Mouse (Mus musculus) limb, embryonic 13.5 days (tissue): ENCODE measurements at regions not wholly inside any gene's neighbourhood (a gene's known extent, or its start where the extent isn't known, plus 50 kb on each side); places are given as distances from the start of the nearest gene placed in this dataset.
A peak's percentile ranks its signal among the peaks of the same experiment; 100 is the strongest.

Source experiments
- ATAC-seq: fragments of 200-750 bp; cut with Nextera tagmentation; 2 replicates; pipeline ENCODE4 v1.8.0; 2017; ENCODE audit warnings: low read depth, moderate number of reproducible peaks, moderate TSS enrichment; ENCODE audit not compliant: low FRiP score
- H3K27ac ChIP-seq: fragments of 300-500 bp; sonication (generic); 2 replicates; pipeline ENCODE4 v1.5.1; 2015; ENCODE audit warnings: inconsistent platforms, mild to moderate bottlenecking, moderate library complexity
- H3K27me3 ChIP-seq: fragments of 300-500 bp; sonication (generic); 2 replicates; pipeline ENCODE4 v1.6.1; 2015; ENCODE audit warnings: mild to moderate bottlenecking, inconsistent platforms
- H3K36me3 ChIP-seq: fragments of 300-500 bp; sonication (generic); 2 replicates; pipeline ENCODE4 v1.6.1; 2015; ENCODE audit warnings: inconsistent platforms, mild to moderate bottlenecking, moderate library complexity
- H3K4me1 ChIP-seq: fragments of 300-500 bp; sonication (generic); 2 replicates; pipeline ENCODE4 v1.6.1; 2015; ENCODE audit warnings: inconsistent platforms
- H3K4me2 ChIP-seq: fragments of 300-500 bp; sonication (generic); replicated peaks from 2 replicates; pipeline ENCODE4 v1.6.1; 2015; ENCODE audit warnings: inconsistent platforms, mild to moderate bottlenecking, moderate library complexity
- H3K4me3 ChIP-seq: fragments of 300-500 bp; sonication (generic); 2 replicates; pipeline ENCODE4 v1.5.1; 2015; ENCODE audit warnings: moderate library complexity, mild to moderate bottlenecking, inconsistent platforms
- H3K9ac ChIP-seq: fragments of 300-500 bp; sonication (generic); 2 replicates; pipeline ENCODE4 v1.6.1; 2015; ENCODE audit warnings: mild to moderate bottlenecking, inconsistent platforms
- H3K9me3 ChIP-seq: fragments of 300-500 bp; sonication (generic); 2 replicates; pipeline ENCODE4 v1.6.1; 2016; ENCODE audit warnings: inconsistent platforms
- WGBS: fragments of 180-500 bp; shearing (Covaris S2); methylation state at CpG from one replicate; pipeline ENCODE4 v1.1.7; 2015; 5-methylcytosine and 5-hydroxymethylcytosine counted together

DNA sequence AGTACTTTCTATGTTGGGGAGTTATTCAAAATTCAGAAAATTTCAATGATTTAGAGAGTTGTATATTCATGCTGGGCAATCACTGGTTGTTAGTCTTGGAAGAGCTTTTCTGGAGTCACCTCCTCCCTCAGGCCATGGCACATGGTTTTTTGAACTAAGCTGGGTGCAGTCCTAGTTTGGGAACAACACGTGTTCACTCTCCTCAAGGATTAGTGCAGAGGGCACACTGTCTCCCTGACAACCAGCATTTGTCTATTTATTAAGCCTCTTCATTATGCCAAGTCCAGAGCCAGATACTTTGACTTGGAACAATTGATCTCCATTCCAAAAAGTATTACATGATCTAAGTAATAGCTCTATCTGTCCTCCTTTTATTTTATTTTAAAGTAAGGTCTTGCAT is 256.7 kb upstream of the Plxna2 start:
- no peaks in the 10 kb centered on the region for H3K9me3 ChIP-seq

GRCm38 (mm10) chr1:194354332-194355120 is 263.5 kb upstream of the Plxna2 start:
- Histone ChIP-seq H3K4me1 (no peaks in the 10 kb centered on the region), H3K4me3 (no peak overlapping the region), H3K4me2 (no peak overlapping the region), H3K36me3 (no peaks in the 10 kb centered on the region), H3K9me3 (no peaks in the 10 kb centered on the region), H3K27ac (no peak overlapping the region), H3K27me3 (no peaks in the 10 kb centered on the region), H3K9ac (no peak overlapping the region)
- no peak for ATAC-seq
- 41% methylated on average over 1 of the region's 1 CpGs for WGBS

More for the DNA sequence above, 256.7 kb upstream of the Plxna2 start:
- H3K27me3 ChIP-seq, result no peaks in the 10 kb centered on the region
- H3K4me3 ChIP-seq, result no peak overlapping the region
- H3K4me2 ChIP-seq, result no peak overlapping the region
- ATAC-seq, result no peak
- H3K9ac ChIP-seq, result no peak overlapping the region
- no peaks in the 10 kb centered on the region for H3K4me1 ChIP-seq
- no peaks in the 10 kb centered on the region for H3K36me3 ChIP-seq
- H3K27ac ChIP-seq, result no peak overlapping the region
- 74% methylated on average over 1 of the region's 1 CpGs for WGBS

DNA sequence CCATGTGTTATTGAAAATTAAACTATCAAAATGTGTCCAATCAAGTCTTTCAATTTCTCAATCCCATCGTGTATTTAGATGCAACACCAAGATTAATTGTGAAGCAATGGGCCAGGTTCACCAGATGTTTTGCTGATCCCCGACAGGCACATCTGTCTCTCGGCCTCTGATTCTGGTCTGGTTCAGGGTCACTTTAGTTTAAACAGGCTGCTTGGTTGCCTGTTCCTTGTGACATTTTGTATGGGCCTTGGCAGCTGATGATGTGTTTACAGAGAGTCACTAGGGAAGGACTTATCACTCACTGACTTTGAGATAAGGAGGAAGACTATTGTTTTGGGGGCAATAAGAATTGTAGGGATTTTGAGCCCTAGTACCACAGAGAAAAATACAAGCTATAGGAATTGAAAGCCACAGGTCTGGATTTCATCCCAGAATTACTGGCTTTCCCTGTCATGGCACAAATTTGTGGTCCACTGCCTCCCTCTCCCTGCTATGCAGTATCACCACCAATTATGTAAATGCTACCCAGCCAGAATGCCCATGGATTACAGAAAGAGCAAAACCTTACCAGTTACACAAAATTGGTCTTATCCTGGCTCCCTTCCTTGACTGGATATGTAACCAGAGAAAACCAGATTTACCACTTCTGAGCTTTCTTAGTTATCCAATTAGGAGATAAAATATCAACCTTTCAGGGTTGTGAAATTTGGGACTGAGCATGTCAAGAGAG is 272.5 kb upstream of the Plxna2 start:
- Histone ChIP-seq H3K4me3 (no peak overlapping the region), H3K9ac (no peak overlapping the region), H3K36me3 (no peaks in the 10 kb centered on the region), H3K27ac (no peak overlapping the region), H3K4me2 (no peak overlapping the region), H3K27me3 (no peaks in the 10 kb centered on the region), H3K9me3 (no peaks in the 10 kb centered on the region), H3K4me1 (0 out of 2 replicates have a peak, but pooled peaks cover 6% of the 10 kb centered on the region)
- ATAC-seq, result no peak
- 65% methylated on average over 3 of the region's 3 CpGs for WGBS

GRCm38 (mm10) chr1:194342568-194342967 is 275.4 kb upstream of the Plxna2 start:
- Histone ChIP-seq H3K4me3 (no peak overlapping the region), H3K27ac (no peak overlapping the region), H3K9ac (no peak overlapping the region), H3K4me1 (0 out of 2 replicates have a peak, but pooled peaks cover 6% of the 10 kb centered on the region), H3K9me3 (no peaks in the 10 kb centered on the region), H3K27me3 (no peaks in the 10 kb centered on the region), H3K4me2 (no peak overlapping the region), H3K36me3 (no peaks in the 10 kb centered on the region)
- no peak for ATAC-seq
- 84% methylated on average over 1 of the region's 1 CpGs for WGBS

- 0 out of 2 replicates have a peak, but pooled peaks cover 6% of the 10 kb centered on the region for H3K4me1 ChIP-seq
- H3K27ac ChIP-seq, result no peak overlapping the region
- WGBS, result 47% methylated on average over 3 of the region's 3 CpGs
- H3K36me3 ChIP-seq, result no peaks in the 10 kb centered on the region
- no peak for ATAC-seq
- H3K27me3 ChIP-seq, result no peaks in the 10 kb centered on the region
- no peak overlapping the region for H3K4me2 ChIP-seq
- H3K9ac ChIP-seq, result no peak overlapping the region
- no peak overlapping the region for H3K4me3 ChIP-seq
- no peaks in the 10 kb centered on the region for H3K9me3 ChIP-seq
These were observed 276.3 kb upstream of the Plxna2 start for GRCm38 (mm10) chr1:194341758-194342157.

DNA sequence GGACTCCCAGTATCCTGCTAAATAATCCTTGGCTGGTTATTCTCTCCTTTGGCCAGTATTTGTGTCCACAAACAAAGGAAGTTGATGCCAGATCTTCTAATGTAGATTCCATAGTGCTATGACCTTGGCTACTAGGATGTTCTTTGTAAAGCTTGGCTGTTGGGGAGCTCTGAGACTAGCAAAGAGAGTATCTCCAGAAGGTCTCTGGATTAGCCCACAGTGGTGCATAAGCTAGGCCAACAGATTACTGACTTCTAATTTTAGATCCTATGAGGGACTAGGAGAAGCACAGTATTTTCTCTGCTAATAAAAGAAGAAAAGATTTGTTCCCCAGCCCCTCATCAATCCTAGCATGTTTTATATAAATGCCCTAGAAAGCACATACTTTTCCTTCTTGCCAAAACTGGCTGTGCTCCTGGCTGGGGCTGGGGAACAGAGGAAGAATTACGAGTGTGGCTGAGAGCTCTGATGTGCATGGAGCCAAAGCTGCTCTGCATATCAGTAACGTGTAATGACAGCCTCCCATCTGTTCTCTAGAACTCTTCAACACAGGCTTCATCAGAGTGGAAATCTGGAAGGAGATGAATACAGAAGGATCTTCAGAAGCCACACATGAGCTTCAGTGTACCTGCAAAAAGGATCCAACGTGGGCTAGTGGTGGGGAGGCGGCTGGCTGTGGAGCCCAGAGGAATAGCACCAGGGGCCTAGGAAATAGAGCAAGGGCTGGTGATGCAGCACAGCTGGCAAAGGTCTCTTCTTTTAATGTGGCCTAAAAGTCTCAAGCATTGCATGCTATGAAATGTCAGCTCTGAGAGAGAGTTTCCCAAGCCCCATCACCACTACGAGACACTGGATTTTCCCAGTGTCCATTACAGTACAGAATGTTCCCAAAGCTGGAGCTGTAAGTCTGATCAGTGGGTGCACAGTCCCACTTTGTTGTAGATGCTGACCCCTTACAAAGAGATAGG is 283.0 kb upstream of the Plxna2 start:
- WGBS, result 58% methylated on average over 5 of the region's 5 CpGs
- Histone ChIP-seq H3K4me1 (0 out of 2 replicates have a peak, but pooled peaks cover 12% of the 10 kb centered on the region), H3K27ac (no peak overlapping the region), H3K9ac (no peak overlapping the region), H3K27me3 (no peaks in the 10 kb centered on the region), H3K4me3 (no peak overlapping the region), H3K36me3 (no peaks in the 10 kb centered on the region), H3K4me2 (no peak overlapping the region), H3K9me3 (no peaks in the 10 kb centered on the region)
- ATAC-seq, result peak; percentile 48; the same call in 1 of the 2 replicates

DNA sequence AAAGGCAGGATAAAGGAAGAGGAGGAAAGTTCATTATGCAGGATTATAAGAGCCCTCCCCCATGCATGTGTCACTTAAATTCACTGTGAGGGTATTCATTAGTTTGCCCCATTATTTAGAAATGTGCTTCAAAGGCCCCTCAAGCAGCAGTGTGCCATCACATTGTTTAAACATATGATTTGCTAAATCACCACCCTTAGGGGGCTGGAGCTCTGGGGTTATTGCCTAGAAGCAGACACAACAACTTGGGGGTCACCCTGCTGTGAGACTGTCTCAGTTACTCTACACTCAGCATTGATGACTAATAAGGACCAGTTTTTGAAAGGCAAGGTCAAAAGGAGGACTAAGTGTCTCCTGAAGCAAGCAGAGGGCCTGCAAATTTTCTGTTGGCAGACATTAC is 285.4 kb upstream of the Plxna2 start:
- Histone ChIP-seq H3K27ac (no peak overlapping the region), H3K4me2 (no peak overlapping the region), H3K27me3 (no peaks in the 10 kb centered on the region), H3K4me1 (0 out of 2 replicates have a peak, but pooled peaks cover 12% of the 10 kb centered on the region), H3K9ac (no peak overlapping the region), H3K36me3 (no peaks in the 10 kb centered on the region), H3K4me3 (no peak overlapping the region), H3K9me3 (no peaks in the 10 kb centered on the region)
- ATAC-seq, result no peak

DNA sequence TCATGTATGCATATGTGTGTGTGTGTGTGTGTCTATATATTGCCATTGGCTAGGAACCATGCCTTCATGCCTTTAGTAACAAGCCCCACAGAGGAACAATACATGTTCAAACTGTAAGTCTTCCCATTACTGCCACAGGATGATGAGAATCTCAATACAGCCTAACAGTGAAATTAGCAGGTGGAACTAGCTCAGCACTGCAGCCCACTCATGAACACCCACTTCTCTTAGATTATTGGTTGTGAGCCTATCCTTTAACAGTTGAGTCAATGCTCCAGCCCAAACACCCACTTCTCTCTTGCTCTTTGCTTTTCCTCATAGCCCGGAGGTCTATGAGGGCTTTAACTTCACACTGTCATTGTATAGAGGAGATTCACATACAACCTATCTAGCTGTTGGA is 287.5 kb upstream of the Plxna2 start:
- H3K27me3 ChIP-seq, result no peaks in the 10 kb centered on the region
- H3K9me3 ChIP-seq, result no peaks in the 10 kb centered on the region
- no peak overlapping the region for H3K27ac ChIP-seq
- no peaks in the 10 kb centered on the region for H3K36me3 ChIP-seq
- WGBS, result 100% methylated on average over 1 of the region's 1 CpGs
- H3K4me3 ChIP-seq, result no peak overlapping the region
- no peak for ATAC-seq
- H3K4me2 ChIP-seq, result no peak overlapping the region
- no peak overlapping the region for H3K9ac ChIP-seq
- H3K4me1 ChIP-seq, result 0 out of 2 replicates have a peak, but pooled peaks cover 8% of the 10 kb centered on the region

DNA sequence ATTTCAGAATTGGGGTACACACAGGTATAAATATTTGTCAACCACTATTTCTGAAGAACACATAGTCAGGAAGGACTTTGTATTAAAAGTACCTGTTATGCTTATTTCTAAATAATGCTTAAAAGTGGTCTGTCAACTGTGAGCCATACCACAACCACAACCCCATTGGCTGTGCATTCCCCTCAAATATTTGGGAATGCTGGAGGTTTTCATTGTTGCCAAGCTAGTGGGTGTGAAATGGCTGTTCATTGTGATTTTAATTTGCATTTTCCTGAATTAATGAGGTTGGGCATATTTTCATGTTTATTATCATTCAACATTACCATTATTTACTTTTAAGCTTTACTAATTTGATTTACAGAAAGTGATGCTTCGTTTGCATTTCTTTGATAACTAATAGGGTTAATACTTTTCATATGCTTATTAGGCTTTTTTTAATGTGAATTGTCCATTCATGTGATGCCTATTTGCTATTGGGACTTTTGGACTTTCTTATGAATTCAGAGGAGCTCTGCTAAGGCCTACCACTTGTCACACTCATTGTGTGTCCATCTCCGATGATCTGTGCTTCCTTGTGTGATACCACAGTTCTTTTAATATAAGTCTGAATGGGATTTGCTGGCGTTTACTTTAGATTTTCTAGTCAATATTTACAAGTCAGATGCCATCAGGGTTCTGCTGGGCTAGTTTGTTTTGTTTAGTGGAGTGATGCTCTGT is 297.5 kb upstream of the Plxna2 start:
- H3K4me2 ChIP-seq, result no peak overlapping the region
- no peak overlapping the region for H3K4me3 ChIP-seq
- no peak overlapping the region for H3K9ac ChIP-seq
- no peaks in the 10 kb centered on the region for H3K4me1 ChIP-seq
- ATAC-seq, result no peak
- H3K27ac ChIP-seq, result no peak overlapping the region
- no peaks in the 10 kb centered on the region for H3K9me3 ChIP-seq
- H3K36me3 ChIP-seq, result no peaks in the 10 kb centered on the region
- H3K27me3 ChIP-seq, result no peaks in the 10 kb centered on the region
- WGBS, result 73% methylated on average over 3 of the region's 3 CpGs

GRCm38 (mm10) chr1:194318351-194318750 is 299.7 kb upstream of the Plxna2 start:
- no peak overlapping the region for H3K4me3 ChIP-seq
- no peak overlapping the region for H3K9ac ChIP-seq
- H3K36me3 ChIP-seq, result no peaks in the 10 kb centered on the region
- H3K4me1 ChIP-seq, result no peaks in the 10 kb centered on the region
- ATAC-seq, result no peak
- no peaks in the 10 kb centered on the region for H3K9me3 ChIP-seq
- H3K4me2 ChIP-seq, result no peak overlapping the region
- no peaks in the 10 kb centered on the region for H3K27me3 ChIP-seq
- H3K27ac ChIP-seq, result no peak overlapping the region

GRCm38 (mm10) chr1:194315593-194315992 is 302.4 kb upstream of the Plxna2 start:
- Histone ChIP-seq H3K9me3 (no peaks in the 10 kb centered on the region), H3K4me3 (no peak overlapping the region), H3K4me2 (no peak overlapping the region), H3K4me1 (peaks cover 4% of the 10 kb centered on the region), H3K27me3 (no peaks in the 10 kb centered on the region), H3K36me3 (no peaks in the 10 kb centered on the region), H3K27ac (no peak overlapping the region), H3K9ac (no peak overlapping the region)
- 82% methylated on average over 2 of the region's 2 CpGs for WGBS
- ATAC-seq, result no peak
